Mouse (Mus musculus): ENCODE measurements at regions not wholly inside any gene's neighbourhood (a gene's known extent, or its start where the extent isn't known, plus 50 kb on each side); places are given as distances from the start of the nearest gene placed in this dataset.

DNA sequence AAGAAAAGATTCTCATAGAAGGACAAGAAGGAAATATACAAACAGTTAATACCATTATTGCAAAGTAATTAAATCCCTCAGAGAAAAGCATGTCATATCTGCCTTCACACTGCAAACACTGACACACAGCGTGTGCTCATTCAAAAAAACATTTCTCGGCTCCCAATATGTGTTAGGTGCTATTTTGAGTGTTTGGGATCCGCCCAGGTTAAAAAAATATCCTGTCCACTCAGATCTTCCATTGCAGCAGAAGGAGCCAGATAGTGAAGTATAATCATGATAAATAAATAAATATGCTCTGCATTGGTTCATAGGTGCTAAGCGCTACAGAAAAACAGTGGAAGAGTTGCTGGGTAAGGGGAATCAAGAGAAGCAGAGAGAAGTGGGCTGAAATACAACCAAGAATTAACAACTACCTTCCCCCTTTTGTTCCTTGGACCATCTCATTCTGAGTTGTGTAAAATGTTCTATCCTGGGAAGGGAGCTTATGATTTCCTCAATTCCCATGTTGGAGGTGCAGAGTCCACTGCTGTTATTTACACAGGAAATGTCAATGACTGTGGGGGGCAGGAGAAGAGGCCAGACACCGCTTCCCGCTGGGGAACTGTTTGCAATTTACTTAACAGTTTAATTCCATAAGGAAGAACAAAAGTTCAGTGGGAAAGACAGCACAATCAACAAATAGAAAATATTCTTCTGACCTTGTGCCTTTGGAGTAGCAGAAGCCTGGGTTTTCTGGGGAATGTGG lies 139.9 kb downstream of the Tle1 start:
- DNase-seq (ENCODE audit: low spot score in 2 of 2) = no peak

DNA sequence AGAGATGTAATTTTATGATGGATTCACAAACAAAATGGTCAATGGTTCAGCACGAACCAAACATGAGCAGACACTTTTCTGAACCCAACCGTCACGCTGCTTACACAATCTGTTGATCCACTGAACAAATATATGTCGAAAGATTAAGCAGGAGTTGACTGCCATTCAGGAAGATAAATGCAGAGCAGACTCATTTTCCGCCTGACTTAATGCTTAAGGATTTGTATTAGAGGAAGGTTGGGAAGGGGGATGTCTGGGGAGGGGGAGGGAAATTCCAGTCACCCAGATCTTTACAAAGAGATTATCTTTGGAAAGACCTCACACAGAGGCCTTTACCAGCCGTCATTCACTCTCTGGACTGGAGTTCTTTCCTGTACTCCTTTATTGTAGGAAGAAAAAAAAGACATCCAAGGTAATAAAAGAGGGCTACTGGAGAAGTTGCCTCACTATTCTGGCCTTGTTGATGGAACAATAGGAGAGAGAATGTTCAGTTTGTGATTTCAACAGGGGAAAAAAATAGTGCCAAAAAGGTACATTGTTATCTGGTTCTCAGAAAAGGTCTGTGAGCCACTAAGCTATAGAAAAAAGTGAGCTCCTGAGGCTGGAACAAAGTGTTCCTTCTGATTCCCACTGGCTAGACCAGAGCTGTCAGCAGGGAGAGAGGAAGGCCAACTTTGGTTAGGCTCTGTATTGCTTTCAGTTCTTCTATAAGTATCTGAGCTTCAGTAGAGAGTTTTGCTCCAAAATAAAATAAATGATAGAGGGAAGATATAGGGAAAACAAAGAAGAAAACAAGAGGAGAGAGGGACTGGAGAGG lies 150.9 kb downstream of the Tle1 start:
- no peak for DNase-seq (ENCODE audit: low spot score in 2 of 2)

DNA sequence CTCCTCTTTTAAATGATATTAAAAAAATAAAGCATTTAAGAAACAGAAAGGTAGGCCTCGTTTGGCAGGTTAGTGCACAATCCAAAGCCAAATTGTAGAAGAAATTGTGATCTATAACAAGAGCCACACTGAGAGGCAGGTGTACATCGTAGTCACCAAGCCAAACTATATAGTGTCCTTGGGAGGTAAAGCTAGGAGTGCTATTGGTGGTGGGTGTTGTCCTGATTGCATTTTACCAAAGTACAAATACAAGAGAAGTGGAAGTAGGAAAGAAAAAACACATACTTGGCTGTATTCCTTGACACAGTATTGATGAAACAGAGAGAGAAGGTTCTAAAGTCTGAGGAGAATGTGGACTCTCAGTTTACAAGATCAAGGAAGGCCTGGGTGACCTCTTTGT lies 178.6 kb downstream of the Tle1 start:
- DNase-seq (ENCODE audit: low spot score in 2 of 2) = no peak

- no peak for DNase-seq (ENCODE audit: low spot score in 2 of 2)
Observed at GRCm38 (mm10) chr4:72014221-72014850, 186.4 kb downstream of the Tle1 start.

GRCm38 (mm10) chr4:72013583-72013982 lies 187.1 kb downstream of the Tle1 start:
- no peak for DNase-seq (ENCODE audit: low spot score in 2 of 2)

- no peak for DNase-seq (ENCODE audit: low spot score in 2 of 2)
Observed at GRCm38 (mm10) chr4:72010316-72010715, 190.4 kb downstream of the Tle1 start.

DNA sequence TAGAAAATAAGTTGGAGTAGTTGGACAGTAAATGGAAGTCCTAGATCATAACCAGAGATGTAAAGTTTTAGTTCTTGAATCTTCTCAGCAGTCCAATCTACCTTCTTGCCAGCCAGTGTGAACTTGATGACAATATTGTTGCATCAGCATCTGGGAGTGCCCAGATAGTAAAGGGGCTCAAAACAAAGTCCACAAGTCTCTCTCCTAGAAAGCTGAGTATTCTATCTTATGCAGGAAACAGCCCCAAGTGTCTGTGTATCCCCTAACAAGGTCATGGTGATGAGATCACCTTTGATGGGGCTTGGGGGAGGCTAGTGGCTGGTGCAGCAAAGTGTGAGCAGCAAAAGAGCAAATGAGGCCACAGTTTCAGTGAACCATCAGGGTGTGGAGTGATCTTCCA lies 194.8 kb downstream of the Tle1 start:
- no peak for DNase-seq (ENCODE audit: low spot score in 2 of 2)

DNA sequence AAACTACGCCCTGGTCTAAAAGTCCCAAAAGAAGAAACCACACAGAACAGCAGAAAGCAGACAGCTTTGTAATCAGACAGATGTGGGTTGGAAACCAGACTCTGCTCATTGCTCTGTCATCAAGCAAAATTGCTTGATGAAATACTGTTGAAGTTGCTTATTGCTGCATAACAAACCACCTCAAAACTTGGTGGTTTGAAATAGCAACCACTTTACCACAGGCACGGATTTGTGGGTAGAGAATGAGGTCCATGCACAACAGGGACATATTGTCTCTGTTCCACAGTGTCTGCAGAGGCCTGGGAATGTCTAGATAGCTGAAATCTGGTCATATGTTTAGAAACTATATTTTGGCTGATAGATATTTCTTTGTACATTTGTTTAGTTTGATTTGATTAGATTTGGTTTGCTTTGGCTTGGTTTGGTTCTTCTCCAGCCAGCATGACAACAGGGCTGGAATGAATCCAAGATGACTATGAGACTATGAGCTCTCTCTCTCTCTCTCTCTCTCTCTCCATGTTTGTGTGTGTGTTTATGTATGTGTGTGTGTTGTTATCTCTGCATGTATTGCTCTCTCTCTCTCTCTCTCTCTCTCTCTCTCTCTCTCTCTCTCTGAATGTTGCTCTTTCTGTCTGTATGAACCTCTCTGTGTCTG lies 199.4 kb downstream of the Tle1 start:
- no peak for DNase-seq (ENCODE audit: low spot score in 2 of 2)

- DNase-seq (ENCODE audit: low spot score in 2 of 2) = peak in 1 of 2 experiments; percentile 3
Observed at GRCm38 (mm10) chr4:71968701-71969100, 210.9 kb upstream of the Gm11232 start.

GRCm38 (mm10) chr4:71953441-71953840 lies 195.7 kb upstream of the Gm11232 start:
- no peak for DNase-seq (ENCODE audit: low spot score in 2 of 2)

- DNase-seq (ENCODE audit: low spot score in 2 of 2) = no peak
Observed at GRCm38 (mm10) chr4:71933240-71933986, 175.6 kb upstream of the Gm11232 start.

- no peak for DNase-seq (ENCODE audit: low spot score in 2 of 2)
Observed at GRCm38 (mm10) chr4:71932818-71933217, 175.1 kb upstream of the Gm11232 start.

DNA sequence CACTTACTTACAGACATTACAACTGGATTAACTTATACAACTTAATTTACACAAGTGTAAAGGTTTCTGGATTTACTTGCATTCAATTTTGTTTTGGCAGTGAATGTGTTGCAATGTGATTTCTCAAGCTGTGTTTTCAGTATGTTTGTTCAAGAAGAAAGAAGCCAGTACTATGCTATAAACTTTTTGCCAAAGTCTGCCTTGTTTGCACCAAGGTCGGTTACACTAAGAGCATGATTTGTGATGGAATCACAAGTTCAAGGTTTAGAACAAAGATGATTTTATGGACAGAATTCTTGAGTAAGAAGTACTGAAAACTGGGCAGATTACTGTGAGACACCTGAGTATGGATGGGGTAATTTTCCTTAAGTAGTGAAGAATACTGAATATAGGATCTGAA lies 153.8 kb upstream of the Gm11232 start:
- DNase-seq (ENCODE audit: low spot score in 2 of 2) = no peak

GRCm38 (mm10) chr4:71875651-71876050 lies 117.9 kb upstream of the Gm11232 start:
- DNase-seq (ENCODE audit: low spot score in 2 of 2) = no peak

GRCm38 (mm10) chr4:71866948-71867347 lies 109.2 kb upstream of the Gm11232 start:
- no peak for DNase-seq (ENCODE audit: low spot score in 2 of 2)

DNA sequence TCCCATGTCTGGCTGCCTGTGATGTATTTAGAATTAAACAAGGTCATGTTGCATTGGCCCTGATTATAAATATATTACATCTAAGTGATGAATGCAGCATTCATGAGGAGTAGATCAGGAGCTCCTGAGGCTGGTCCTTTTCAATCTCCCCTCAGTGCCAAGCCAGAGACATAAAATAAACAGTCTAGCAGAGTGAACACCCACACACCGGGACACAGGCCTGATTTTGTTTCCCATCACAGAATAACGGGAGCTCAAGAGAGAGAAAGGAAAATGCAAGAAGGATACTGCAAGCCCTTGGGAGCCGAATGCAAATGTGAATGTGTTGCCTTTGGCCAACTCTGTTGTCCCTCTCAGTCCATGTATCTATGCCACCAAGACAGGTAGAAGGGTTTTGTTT lies 84.1 kb upstream of the Gm11232 start:
- no peak for DNase-seq (ENCODE audit: low spot score in 2 of 2)

GRCm38 (mm10) chr4:71840774-71841146 lies 83.0 kb upstream of the Gm11232 start:
- no peak for DNase-seq (ENCODE audit: low spot score in 2 of 2)

GRCm38 (mm10) chr4:71839803-71840773 lies 82.3 kb upstream of the Gm11232 start:
- no peak for DNase-seq (ENCODE audit: low spot score in 2 of 2)

DNA sequence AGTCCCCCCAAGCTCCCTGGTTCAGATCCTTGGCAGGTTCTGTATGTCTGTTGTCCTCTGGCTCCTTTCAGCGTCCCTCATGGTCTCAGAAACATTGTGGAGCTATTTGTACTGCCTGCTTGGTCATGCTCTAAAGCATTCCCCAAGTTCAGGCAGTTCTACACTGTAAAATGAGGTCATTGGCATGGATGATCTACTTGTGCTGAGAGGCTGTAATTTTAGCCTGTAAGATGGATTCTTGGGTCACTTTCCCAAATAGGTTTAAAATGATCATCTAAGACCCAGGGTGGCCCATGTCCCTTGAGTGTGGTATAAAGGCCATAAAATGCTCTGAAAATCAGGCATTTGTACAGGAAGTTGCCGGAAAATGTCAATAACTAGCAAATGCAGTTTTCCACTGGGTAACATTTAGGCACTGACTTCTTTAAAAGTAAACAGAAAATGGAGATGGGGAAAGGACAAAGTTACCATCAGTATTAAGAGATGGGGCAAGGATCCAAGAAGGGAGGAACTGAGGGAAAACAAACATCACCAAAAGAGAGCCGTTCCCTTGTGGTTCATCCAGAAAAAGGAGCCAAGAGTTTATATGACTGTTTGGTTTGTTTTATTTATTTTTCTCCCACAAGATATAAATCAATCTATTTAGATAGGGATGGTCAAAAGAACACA lies 81.5 kb upstream of the Gm11232 start:
- DNase-seq (ENCODE audit: low spot score in 2 of 2) = no peak
